Mouse (Mus musculus) lung, postnatal 25 days (tissue): ENCODE measurements at regions not wholly inside any gene's neighbourhood (a gene's known extent, or its start where the extent isn't known, plus 50 kb on each side); places are given as distances from the start of the nearest gene placed in this dataset.
"Not testable (repeated sequence)": the region's sequence is repeated elsewhere in the genome, so short reads cannot be mapped to it uniquely, and the experiment has no call there.

Experiments
- DNase-seq: peaks from one replicate; pipeline ENCODE4 v3.0.0; 2022; ENCODE audit warnings: low spot score

DNA sequence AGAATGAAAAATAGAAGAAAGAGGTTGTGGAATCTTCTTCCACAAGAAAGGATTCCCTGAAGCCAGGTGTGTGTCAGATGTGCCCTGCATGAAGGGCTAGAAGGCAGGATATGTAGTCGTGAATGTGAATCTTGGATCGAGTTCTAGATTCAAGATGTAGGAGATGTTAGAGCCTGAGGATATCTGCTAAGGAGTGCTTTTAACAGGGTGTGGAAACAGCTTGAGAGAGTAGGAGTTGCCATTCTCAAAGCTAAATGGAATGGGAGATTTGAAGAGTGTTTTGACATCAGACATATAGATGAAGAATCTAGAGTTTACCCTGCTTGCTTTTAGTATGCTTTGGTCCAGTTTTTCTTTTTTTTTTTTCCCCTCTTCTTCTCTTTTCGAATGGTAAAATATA lies 590.3 kb downstream of the Sis start:
- DNase-seq = no peak

DNA sequence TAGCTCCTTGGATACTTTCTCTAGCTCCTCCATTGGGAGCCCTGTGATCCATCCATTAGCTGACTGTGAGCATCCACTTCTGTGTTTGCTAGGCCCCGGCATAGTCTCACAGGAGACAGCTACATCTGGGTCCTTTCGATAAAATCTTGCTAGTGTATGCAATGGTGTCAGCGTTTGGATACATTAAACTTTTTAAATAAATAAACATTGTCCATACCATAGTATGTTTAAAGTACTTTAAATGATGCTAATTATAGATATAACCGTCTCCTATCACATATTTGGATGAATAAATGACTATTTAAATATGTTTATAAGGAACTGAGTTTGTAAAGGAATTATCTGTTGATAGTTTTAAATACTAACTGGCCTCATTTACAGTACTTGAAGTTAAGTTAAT lies 607.8 kb downstream of the Sis start:
- DNase-seq = not testable (repeated sequence)

DNA sequence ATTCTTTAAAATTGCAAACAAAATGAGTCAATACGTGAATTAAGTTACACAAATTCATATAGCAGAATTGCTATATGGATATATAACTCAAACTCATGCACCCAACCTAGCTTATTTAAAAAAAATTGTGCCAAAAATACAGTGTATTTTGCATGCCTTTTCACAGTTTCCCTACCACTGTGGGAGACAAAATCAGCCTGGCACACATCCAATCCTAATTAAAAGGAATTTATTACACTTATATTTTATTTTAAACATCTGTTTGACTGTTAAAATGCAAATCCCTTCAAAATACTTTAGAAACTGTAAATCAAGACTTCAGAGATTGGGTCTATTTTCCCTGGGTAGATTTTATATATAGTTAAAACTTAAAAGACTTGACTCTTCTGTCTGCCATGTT lies 639.6 kb downstream of the Sis start:
- no peak for DNase-seq

DNA sequence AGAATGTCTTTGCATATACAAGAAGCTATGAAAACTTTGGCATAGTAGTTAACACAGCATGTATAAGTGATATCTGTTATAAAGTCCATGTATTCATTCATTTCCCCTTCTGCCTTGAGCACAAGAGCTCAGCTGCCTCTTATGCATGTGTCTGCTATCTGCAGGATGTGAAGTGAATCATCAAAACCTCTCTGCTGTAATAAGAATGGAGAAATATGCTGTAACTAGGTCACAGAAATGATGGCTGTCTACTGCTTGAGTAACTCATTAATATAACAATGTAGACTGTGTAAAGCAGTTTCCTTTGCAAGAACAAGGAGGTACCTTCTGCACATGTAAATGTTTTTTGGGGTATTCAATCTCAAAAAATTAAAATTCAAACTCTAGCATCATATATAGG lies 643.8 kb downstream of the Sis start:
- no peak for DNase-seq

DNA sequence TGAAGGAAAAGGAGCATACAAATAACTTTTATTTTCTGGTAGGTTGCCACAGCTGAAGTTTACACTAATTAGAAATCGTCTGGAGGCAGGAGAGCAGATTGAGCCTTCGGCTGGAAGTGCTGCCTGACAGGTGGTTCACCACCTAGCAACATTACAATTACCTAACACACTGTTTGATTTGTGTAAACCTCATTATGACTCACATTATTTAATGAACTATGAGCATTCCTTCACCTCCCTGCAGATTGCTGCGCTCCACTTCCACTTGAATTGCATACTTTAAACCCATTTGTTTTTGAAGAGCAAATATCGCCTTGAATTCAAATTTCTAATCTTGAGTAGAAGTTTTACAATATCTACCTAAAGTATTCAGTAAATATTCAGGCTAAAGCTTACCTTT lies 663.0 kb downstream of the Sis start:
- peak; percentile 0 for DNase-seq
